25 mouse cellular contexts compared by ENCODE assay signal in genomic region chr1:87734153-87734552, GRCm38 (mm10). TPM values are rescaled to one million over a fixed set of nuclear protein-coding genes. Genes with fewer than 3 reads are reported as not detected.
DNase-seq lines count a peak whose midpoint lies in the region; TF ChIP-seq lines count a peak whose summit lies in the region.
"Had no signal": no experiment of that assay in that cellular context is flagged by ENCODE, and none has a peak within 500 bp of the region (broad histone marks: within the 10 kb centered on the region; RNA-seq: fewer than 3 reads in every experiment).

No protein-coding gene starts in this region.

- H3K4me1 ChIP-seq in midbrain, embryonic 10.5 days: no peaks in the 10 kb centered on the region
- H3K4me1 ChIP-seq: embryonic facial prominence, embryonic 12.5 days; embryonic facial prominence, embryonic 15.5 days; heart, embryonic 10.5 days; heart, embryonic 13.5 days had no signal

- no peak for DNase-seq in layer of hippocampus, adult 2 months (ENCODE audit: low spot score in 2 of 2)
- DNase-seq in layer of hippocampus, postnatal 10 days (ENCODE audit: low spot score in 2 of 2): no peak
- DNase-seq in right cerebral cortex, adult 18-20 months: peak; percentile 67
- DNase-seq in right cerebral cortex, postnatal 25 days: no peak
- peak; percentile 86 for DNase-seq in 3T3-L1 (ENCODE audit: low read depth, low spot score)
- peak; percentile 85 for DNase-seq in brain, adult 2 months (ENCODE audit: low read depth, low spot score)
- no peak for DNase-seq in cerebellum, postnatal 14 days
- DNase-seq in midbrain, embryonic 10.5 days (ENCODE audit: low spot score): no peak
- DNase-seq: adrenal gland, adult 2 months; adrenal gland, postnatal 14 days; cerebellum, adult 18-20 months; cerebellum, adult 9-10 months; cerebellum, postnatal 25 days; forebrain, postnatal 0 days; gastrocnemius, postnatal 10 days; gastrocnemius, postnatal 36 days; heart, adult 2 months; heart, postnatal 14 days; heart, postnatal 4 days had no signal

- peak overlapping the region; percentile 84 for H3K27ac ChIP-seq in layer of hippocampus, adult 2 months
- H3K27ac ChIP-seq in midbrain, embryonic 10.5 days (replicated peaks): no peak overlapping the region
- H3K27ac ChIP-seq: embryonic facial prominence, embryonic 12.5 days; embryonic facial prominence, embryonic 15.5 days; heart, adult 2 months; heart, embryonic 10.5 days; heart, embryonic 13.5 days; hindbrain, embryonic 14.5 days; hindbrain, postnatal 0 days had no signal

- TF ChIP-seq CTCF in layer of hippocampus, adult 2 months (conservative IDR thresholded peaks at IDR 0.05): no peak

- 86% methylated on average over 3 of the region's 3 CpGs for WGBS in midbrain, embryonic 10.5 days

- no peaks in the 10 kb centered on the region for H3K36me3 ChIP-seq in midbrain, embryonic 10.5 days
- H3K36me3 ChIP-seq: embryonic facial prominence, embryonic 12.5 days; embryonic facial prominence, embryonic 15.5 days; heart, embryonic 10.5 days; heart, embryonic 13.5 days had no signal

- H3K27me3 ChIP-seq in midbrain, embryonic 10.5 days (ENCODE audit: low read depth, poor library complexity, severe bottlenecking): no peaks in the 10 kb centered on the region
- H3K27me3 ChIP-seq: embryonic facial prominence, embryonic 12.5 days; embryonic facial prominence, embryonic 15.5 days had no signal

- H3K9me3 ChIP-seq in midbrain, embryonic 10.5 days (replicated peaks): no peaks in the 10 kb centered on the region
- H3K9me3 ChIP-seq: embryonic facial prominence, embryonic 12.5 days; embryonic facial prominence, embryonic 15.5 days; heart, embryonic 10.5 days; heart, embryonic 13.5 days had no signal

- H3K4me3 ChIP-seq in layer of hippocampus, adult 2 months: no peak overlapping the region
- no peak overlapping the region for H3K4me3 ChIP-seq in midbrain, embryonic 10.5 days
- H3K4me3 ChIP-seq: embryonic facial prominence, embryonic 12.5 days; embryonic facial prominence, embryonic 15.5 days; heart, adult 2 months; heart, embryonic 10.5 days; heart, embryonic 13.5 days had no signal

RNA-seq across cellular contexts. Expression of gene Atg16l1, which starts 21.5 kb away (rescaled TPM):
- total RNA-seq in layer of hippocampus, adult 2 months (2021): 10 to 100 TPM; 66.2 to 71.9 TPM
- total RNA-seq in layer of hippocampus, postnatal 10 days (2021): 10 to 100 TPM; 59.9 to 64.5 TPM
- polyA plus RNA-seq in midbrain, embryonic 10.5 days (2016; fragmentation: Nextera tagmentation; extraction: Ambion mirVana): 33.2 and 39.8 TPM in 2 replicates

Comparison
In these comparisons a context has a peak if more than half of its experiments do, and no peak if none do; other contexts are left out.
1. DNase-seq: peak in right cerebral cortex, adult 18-20 months (single experiment), 3T3-L1 (single experiment) and brain, adult 2 months (single experiment); none in layer of hippocampus, adult 2 months (0 of 2), layer of hippocampus, postnatal 10 days (0 of 2), right cerebral cortex, postnatal 25 days (single experiment), cerebellum, postnatal 14 days (0 of 2) and midbrain, embryonic 10.5 days (single experiment).